Mouse (Mus musculus) kidney, embryonic 16.5 days (tissue): ENCODE measurements around the gene Iqcb1. TPM values are rescaled to one million over a fixed set of nuclear protein-coding genes. Genes with fewer than 3 reads are reported as not detected.

Experiments used
- ATAC-seq: fragments of 200-750 bp; cut with Nextera tagmentation; 2 replicates; pipeline ENCODE4 v1.8.0; 2017; ENCODE audit warnings: moderate TSS enrichment; ENCODE audit not compliant: low FRiP score, low TSS enrichment
- H3K27ac ChIP-seq: fragments of 300-500 bp; sonication (generic); 2 replicates; pipeline ENCODE4 v1.5.1; 2014; ENCODE audit warnings: low read length
- H3K27me3 ChIP-seq: fragments of 300-500 bp; sonication (generic); 2 replicates; pipeline ENCODE4 v1.6.1; 2014; ENCODE audit warnings: low read length, control low read depth, mixed read lengths; ENCODE audit not compliant: insufficient read depth
- H3K36me3 ChIP-seq: fragments of 300-500 bp; sonication (generic); 2 replicates; pipeline ENCODE4 v1.6.1; 2014; ENCODE audit warnings: low read length, control low read depth, mixed read lengths; ENCODE audit not compliant: insufficient read depth
- H3K4me1 ChIP-seq: fragments of 300-500 bp; sonication (generic); 2 replicates; pipeline ENCODE4 v1.6.1; 2014; ENCODE audit warnings: low read length, control low read depth, mixed read lengths; ENCODE audit not compliant: insufficient read depth
- H3K4me2 ChIP-seq: fragments of 300-500 bp; sonication (generic); replicated peaks from 2 replicates; pipeline ENCODE4 v1.6.1; 2014; ENCODE audit warnings: low read depth, low read length
- H3K4me3 ChIP-seq: fragments of 300-500 bp; sonication (generic); 2 replicates; pipeline ENCODE4 v1.5.1; 2014; ENCODE audit warnings: mild to moderate bottlenecking, low read length
- H3K9ac ChIP-seq: fragments of 300-500 bp; sonication (generic); replicated peaks from 2 replicates; pipeline ENCODE4 v1.6.1; 2014; ENCODE audit warnings: low read length
- H3K9me3 ChIP-seq: fragments of 300-500 bp; sonication (generic); 2 replicates; pipeline ENCODE4 v1.6.1; 2016; ENCODE audit warnings: low read length, control low read depth
- WGBS: fragments of 180-500 bp; shearing (Covaris S2); extraction: QIAGEN DNeasy Blood & Tissue Kit; methylation state at CpG from one replicate; pipeline ENCODE4 v1.1.7; 2014; 5-methylcytosine and 5-hydroxymethylcytosine counted together
- polyA plus RNA-seq: library from polyadenylated mRNA; unstranded; fragments of >200 nt; fragmentation: Nextera tagmentation; extraction: Ambion mirVana; gene quantifications from 2 replicates; pipeline ENCODE4 v1.2.1, GENCODE M21; 2015

The Iqcb1 gene
- polyA plus RNA-seq, 1 experiment from 2014 or later: 33.8 TPM

- no peak overlapping the region for H3K4me2 ChIP-seq
- no peak overlapping the region for H3K4me3 ChIP-seq
- no peak overlapping the region for H3K27ac ChIP-seq
- H3K27me3 ChIP-seq: no peaks in the 10 kb centered on the region
- no peak for ATAC-seq
- no peaks in the 10 kb centered on the region for H3K4me1 ChIP-seq
- H3K9me3 ChIP-seq: no peaks in the 10 kb centered on the region
- peaks cover 58% of the 10 kb centered on the region for H3K36me3 ChIP-seq
- H3K9ac ChIP-seq: no peak overlapping the region
- 93% methylated on average over 4 of the region's 4 CpGs for WGBS
Measured at GRCm38 (mm10) chr16:36891415-36891814, 63.2 kb downstream of the Iqcb1 start.

GRCm38 (mm10) chr16:36893317-36893716 is 65.1 kb downstream of the Iqcb1 start:
- Histone ChIP-seq H3K36me3 (peaks cover 55% of the 10 kb centered on the region), H3K4me3 (no peak overlapping the region), H3K4me2 (no peak overlapping the region), H3K9me3 (no peaks in the 10 kb centered on the region), H3K27ac (no peak overlapping the region), H3K27me3 (no peaks in the 10 kb centered on the region), H3K4me1 (no peaks in the 10 kb centered on the region), H3K9ac (no peak overlapping the region)
- no peak for ATAC-seq
- WGBS: 85% methylated on average over 10 of the region's 10 CpGs

GRCm38 (mm10) chr16:36896712-36897111 is 68.5 kb downstream of the Iqcb1 start:
- Histone ChIP-seq H3K4me3 (no peak overlapping the region), H3K36me3 (peaks cover 65% of the 10 kb centered on the region), H3K27me3 (no peaks in the 10 kb centered on the region), H3K27ac (no peak overlapping the region), H3K9ac (no peak overlapping the region), H3K4me1 (no peaks in the 10 kb centered on the region), H3K9me3 (no peaks in the 10 kb centered on the region), H3K4me2 (no peak overlapping the region)
- WGBS: 95% methylated on average over 6 of the region's 6 CpGs
- ATAC-seq: no peak

GRCm38 (mm10) chr16:36903156-36903555 is 75.0 kb downstream of the Iqcb1 start:
- no peak for ATAC-seq
- Histone ChIP-seq H3K36me3 (peaks cover 53% of the 10 kb centered on the region), H3K27ac (no peak overlapping the region), H3K9ac (no peak overlapping the region), H3K4me1 (no peaks in the 10 kb centered on the region), H3K27me3 (no peaks in the 10 kb centered on the region), H3K4me3 (no peak overlapping the region), H3K4me2 (no peak overlapping the region), H3K9me3 (no peaks in the 10 kb centered on the region)
- 85% methylated on average over 5 of the region's 5 CpGs for WGBS

- H3K9ac ChIP-seq: no peak overlapping the region
- H3K36me3 ChIP-seq: peaks cover 48% of the 10 kb centered on the region
- no peaks in the 10 kb centered on the region for H3K27me3 ChIP-seq
- 84% methylated on average over 10 of the region's 10 CpGs for WGBS
- H3K4me1 ChIP-seq: no peaks in the 10 kb centered on the region
- H3K9me3 ChIP-seq: no peaks in the 10 kb centered on the region
- no peak overlapping the region for H3K4me2 ChIP-seq
- ATAC-seq: no peak
- H3K4me3 ChIP-seq: no peak overlapping the region
- no peak overlapping the region for H3K27ac ChIP-seq
Measured at GRCm38 (mm10) chr16:36911909-36912308, 83.7 kb downstream of the Iqcb1 start.

GRCm38 (mm10) chr16:36912311-36912710 is 84.1 kb downstream of the Iqcb1 start:
- Histone ChIP-seq H3K27me3 (no peaks in the 10 kb centered on the region), H3K4me2 (no peak overlapping the region), H3K27ac (no peak overlapping the region), H3K4me1 (no peaks in the 10 kb centered on the region), H3K4me3 (no peak overlapping the region), H3K9ac (no peak overlapping the region), H3K9me3 (no peaks in the 10 kb centered on the region), H3K36me3 (peaks cover 50% of the 10 kb centered on the region)
- no peak for ATAC-seq
- 86% methylated on average over 13 of the region's 13 CpGs for WGBS

- Histone ChIP-seq H3K27me3 (no peaks in the 10 kb centered on the region), H3K4me3 (no peak overlapping the region), H3K9me3 (no peaks in the 10 kb centered on the region), H3K4me2 (no peak overlapping the region), H3K9ac (no peak overlapping the region), H3K4me1 (no peaks in the 10 kb centered on the region), H3K27ac (no peak overlapping the region), H3K36me3 (peaks cover 57% of the 10 kb centered on the region)
- WGBS: 48% methylated on average over 5 of the region's 5 CpGs
- ATAC-seq: no peak
Measured at GRCm38 (mm10) chr16:36914195-36914594, 86.0 kb downstream of the Iqcb1 start.

GRCm38 (mm10) chr16:36918505-36918904 is 90.3 kb downstream of the Iqcb1 start:
- Histone ChIP-seq H3K4me3 (no peak overlapping the region), H3K9ac (no peak overlapping the region), H3K4me2 (no peak overlapping the region), H3K36me3 (peaks cover 50% of the 10 kb centered on the region), H3K27me3 (no peaks in the 10 kb centered on the region), H3K27ac (no peak overlapping the region), H3K9me3 (no peaks in the 10 kb centered on the region), H3K4me1 (no peaks in the 10 kb centered on the region)
- no peak for ATAC-seq
- WGBS: 97% methylated on average over 10 of the region's 10 CpGs

- Histone ChIP-seq H3K9ac (no peak overlapping the region), H3K4me2 (no peak overlapping the region), H3K27me3 (no peaks in the 10 kb centered on the region), H3K4me3 (no peak overlapping the region), H3K9me3 (no peaks in the 10 kb centered on the region), H3K36me3 (peaks cover 54% of the 10 kb centered on the region), H3K4me1 (no peaks in the 10 kb centered on the region), H3K27ac (no peak overlapping the region)
- no peak for ATAC-seq
- WGBS: 72% methylated on average over 3 of the region's 3 CpGs
Measured at GRCm38 (mm10) chr16:36920410-36920809, 92.2 kb downstream of the Iqcb1 start.

- Histone ChIP-seq H3K27me3 (no peaks in the 10 kb centered on the region), H3K4me1 (no peaks in the 10 kb centered on the region), H3K4me3 (no peak overlapping the region), H3K9me3 (no peaks in the 10 kb centered on the region), H3K4me2 (no peak overlapping the region), H3K9ac (no peak overlapping the region), H3K27ac (no peak overlapping the region), H3K36me3 (peaks cover 53% of the 10 kb centered on the region)
- 93% methylated on average over 8 of the region's 8 CpGs for WGBS
- no peak for ATAC-seq
Measured at GRCm38 (mm10) chr16:36921067-36921613, 93.0 kb downstream of the Iqcb1 start.
